Mouse (Mus musculus) fat pad, adult 2 months (tissue): ENCODE results near the gene Dennd1a.

ENCODE experiments used
- DNase-seq: peaks from one replicate; pipeline ENCODE4 v3.0.0-alpha.2; 2011; ENCODE audit warnings: low read depth, low spot score; ENCODE audit errors: extremely low read depth

Dennd1a gene

DNA sequence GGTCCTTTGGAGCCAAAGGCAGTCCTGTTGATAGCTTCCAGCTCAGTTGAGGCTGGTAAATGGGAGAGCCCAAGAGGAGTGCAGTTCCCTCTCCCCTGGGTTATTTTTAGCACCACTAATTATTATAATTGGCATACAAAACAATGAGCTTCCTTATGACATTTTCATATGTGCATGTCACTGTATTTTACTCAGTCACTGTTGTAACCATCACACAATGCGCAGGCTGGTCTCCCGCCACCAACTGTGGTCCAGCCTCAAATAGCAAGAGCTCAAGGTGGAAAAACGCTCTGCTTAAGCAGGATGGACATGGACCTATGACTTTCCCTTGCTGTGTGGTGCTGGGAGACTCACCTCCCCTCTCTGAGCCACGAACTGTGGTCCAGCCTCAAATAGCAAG, 529.4 kb downstream of the Dennd1a start:
- no peak for DNase-seq

GRCm38 (mm10) chr2:37757016-37757415, 530.2 kb downstream of the Dennd1a start:
- DNase-seq: no peak

- no peak for DNase-seq
Measured at GRCm38 (mm10) chr2:37756220-37756930, 530.8 kb downstream of the Dennd1a start.

GRCm38 (mm10) chr2:37751114-37751513, 536.1 kb downstream of the Dennd1a start:
- DNase-seq: no peak

- no peak for DNase-seq
Measured at GRCm38 (mm10) chr2:37749323-37749722, 537.9 kb downstream of the Dennd1a start.
